29 mouse cellular contexts compared by ENCODE assay signal in the genomic region with DNA sequence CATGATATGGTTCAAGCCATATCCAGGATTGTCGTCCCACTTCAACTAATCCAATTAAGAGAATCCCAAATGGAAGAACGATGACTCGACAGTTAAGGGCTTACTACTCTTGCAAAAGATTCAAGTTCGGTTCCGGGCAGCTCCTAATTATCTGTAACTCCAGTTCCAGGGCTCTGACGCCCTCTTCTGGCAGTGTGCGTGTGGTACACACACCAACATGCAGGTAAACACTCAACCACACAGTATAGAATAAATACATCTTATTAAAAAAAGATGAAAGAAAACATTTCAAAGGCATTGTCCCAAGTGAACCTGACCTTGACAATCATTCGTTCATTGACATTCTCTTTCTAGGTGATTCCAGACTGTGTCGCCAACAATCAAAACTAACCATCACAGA.
DNase-seq lines count a peak whose midpoint lies in the region; ATAC-seq and TF ChIP-seq lines count a peak whose summit lies in the region.
"Had no signal": no experiment of that assay in that cellular context is flagged by ENCODE, and none has a peak within 500 bp of the region (broad histone marks: within the 10 kb centered on the region; RNA-seq: fewer than 3 reads in every experiment).

No protein-coding gene starts in this region.

- 85% methylated on average over 9 of the region's 9 CpGs for WGBS in intestine, postnatal 0 days
- WGBS in intestine, embryonic 16.5 days, result 84% methylated on average over 9 of the region's 9 CpGs
- WGBS in midbrain, postnatal 0 days, result 81% methylated on average over 9 of the region's 9 CpGs
- 82% methylated on average over 9 of the region's 9 CpGs for WGBS in midbrain, embryonic 14.5 days
- 84% methylated on average over 9 of the region's 9 CpGs for WGBS in forebrain, embryonic 16.5 days

- H3K4me2 ChIP-seq in intestine, postnatal 0 days (replicated peaks; ENCODE audit: low read depth), result no peak overlapping the region
- H3K4me2 ChIP-seq in intestine, embryonic 16.5 days (ENCODE audit: low read depth, low read length), result no peak overlapping the region
- H3K4me2 ChIP-seq in midbrain, postnatal 0 days (ENCODE audit: low read depth, low read length, poor library complexity, severe bottlenecking), result no peak overlapping the region
- no peak overlapping the region for H3K4me2 ChIP-seq in midbrain, embryonic 14.5 days (ENCODE audit: low read length)
- no peak overlapping the region for H3K4me2 ChIP-seq in forebrain, embryonic 16.5 days (ENCODE audit: low read length)
- H3K4me2 ChIP-seq: embryonic facial prominence, embryonic 12.5 days; heart, embryonic 11.5 days; hindbrain, embryonic 12.5 days; intestine, embryonic 15.5 days; limb, embryonic 13.5 days; midbrain, embryonic 11.5 days had no signal

- H3K36me3 ChIP-seq in intestine, postnatal 0 days (ENCODE audit: control insufficient read depth, insufficient read depth), result no peaks in the 10 kb centered on the region
- H3K36me3 ChIP-seq in intestine, embryonic 16.5 days (ENCODE audit: control insufficient read depth, insufficient read depth, low read length), result no peaks in the 10 kb centered on the region
- H3K36me3 ChIP-seq in midbrain, postnatal 0 days (ENCODE audit: insufficient read depth, low read length), result no peaks in the 10 kb centered on the region
- no peaks in the 10 kb centered on the region for H3K36me3 ChIP-seq in midbrain, embryonic 14.5 days (ENCODE audit: control insufficient read depth, insufficient read depth, low read length)
- no peaks in the 10 kb centered on the region for H3K36me3 ChIP-seq in ES-E14 (ENCODE audit: control insufficient read depth, insufficient read depth, low read length, poor library complexity, severe bottlenecking)
- H3K36me3 ChIP-seq in forebrain, embryonic 16.5 days (ENCODE audit: control insufficient read depth, insufficient read depth), result no peaks in the 10 kb centered on the region
- H3K36me3 ChIP-seq: embryonic facial prominence, embryonic 12.5 days; hindbrain, embryonic 12.5 days; intestine, embryonic 15.5 days; limb, embryonic 13.5 days had no signal

- no peaks in the 10 kb centered on the region for H3K4me1 ChIP-seq in intestine, postnatal 0 days (replicated peaks; ENCODE audit: control insufficient read depth, insufficient read depth, low read length)
- no peaks in the 10 kb centered on the region for H3K4me1 ChIP-seq in intestine, embryonic 16.5 days (ENCODE audit: control insufficient read depth, insufficient read depth, low read length)
- no peaks in the 10 kb centered on the region for H3K4me1 ChIP-seq in midbrain, postnatal 0 days (ENCODE audit: insufficient read depth, low read length)
- no peaks in the 10 kb centered on the region for H3K4me1 ChIP-seq in midbrain, embryonic 14.5 days (ENCODE audit: control insufficient read depth, insufficient read depth, low read length)
- H3K4me1 ChIP-seq in ES-E14 (ENCODE audit: control insufficient read depth in 2 of 2, insufficient read depth in 2 of 2, low read length in 2 of 2, poor library complexity in 1 of 2), result no peaks in the 10 kb centered on the region
- no peaks in the 10 kb centered on the region for H3K4me1 ChIP-seq in forebrain, embryonic 16.5 days (replicated peaks; ENCODE audit: control insufficient read depth, insufficient read depth, low read length)
- H3K4me1 ChIP-seq: embryonic facial prominence, embryonic 12.5 days; hindbrain, embryonic 12.5 days; intestine, embryonic 15.5 days had no signal

- H3K27me3 ChIP-seq in intestine, postnatal 0 days (replicated peaks; ENCODE audit: control insufficient read depth, insufficient read depth, low read length), result no peaks in the 10 kb centered on the region
- no peaks in the 10 kb centered on the region for H3K27me3 ChIP-seq in intestine, embryonic 16.5 days (replicated peaks; ENCODE audit: control insufficient read depth, insufficient read depth, low read length)
- no peaks in the 10 kb centered on the region for H3K27me3 ChIP-seq in midbrain, postnatal 0 days (ENCODE audit: insufficient read depth, low read length)
- no peaks in the 10 kb centered on the region for H3K27me3 ChIP-seq in midbrain, embryonic 14.5 days (ENCODE audit: control insufficient read depth, insufficient read depth, low read length)
- no peaks in the 10 kb centered on the region for H3K27me3 ChIP-seq in forebrain, embryonic 16.5 days (replicated peaks; ENCODE audit: control insufficient read depth, insufficient read depth, low read length)
- H3K27me3 ChIP-seq: embryonic facial prominence, embryonic 12.5 days; hindbrain, embryonic 12.5 days; intestine, embryonic 15.5 days; limb, embryonic 13.5 days had no signal

- in situ Hi-C loops in ES-E14 (cut with MboI; ENCODE audit: low sequenced_read_pairs in 2 of 2, unreplicated experiment in 2 of 2), result no loop called here

- no peak overlapping the region for H3K4me3 ChIP-seq in intestine, postnatal 0 days (ENCODE audit: low read depth, low read length)
- no peak overlapping the region for H3K4me3 ChIP-seq in intestine, embryonic 16.5 days (ENCODE audit: low read length)
- H3K4me3 ChIP-seq in midbrain, postnatal 0 days (ENCODE audit: low read depth, low read length), result no peak overlapping the region
- no peak overlapping the region for H3K4me3 ChIP-seq in midbrain, embryonic 14.5 days (replicated peaks; ENCODE audit: low read depth, low read length)
- H3K4me3 ChIP-seq in ES-E14 (ENCODE audit: insufficient read depth in 1 of 2, low read depth in 1 of 2, low read length in 2 of 2, poor library complexity in 1 of 2, severe bottlenecking in 1 of 2), result no peak overlapping the region
- H3K4me3 ChIP-seq in forebrain, embryonic 16.5 days (replicated peaks; ENCODE audit: low read length), result no peak overlapping the region
- H3K4me3 ChIP-seq: embryonic facial prominence, embryonic 12.5 days; gastrocnemius, adult 2 months; hindbrain, embryonic 12.5 days; intestine, embryonic 15.5 days; left cerebral cortex, adult 2 months; limb, embryonic 13.5 days had no signal

- DNase-seq in midbrain, postnatal 0 days (ENCODE audit: low spot score), result no peak
- no peak for DNase-seq in midbrain, embryonic 14.5 days
- peak; percentile 21 for DNase-seq in ES-E14 (ENCODE audit: low read depth, low spot score)
- DNase-seq in gastrocnemius, postnatal 10 days, result no peak
- DNase-seq: adrenal gland, postnatal 10 days; cerebellum, adult 11-12 months; cerebellum, adult 9-11 months; embryo, embryonic 11 days; gastrocnemius, adult 2 months; heart, postnatal 36 days; kidney, adult 9 months; kidney, postnatal 10 days; layer of hippocampus, adult 9-11 months; lung, postnatal 36 days; retina, postnatal 1 day; right cerebral cortex, postnatal 14 days; thymus, postnatal 14 days had no signal

- no peak overlapping the region for H3K9ac ChIP-seq in intestine, postnatal 0 days (ENCODE audit: low read depth, low read length)
- no peak overlapping the region for H3K9ac ChIP-seq in intestine, embryonic 16.5 days (ENCODE audit: low read depth, low read length)
- H3K9ac ChIP-seq in midbrain, postnatal 0 days (replicated peaks; ENCODE audit: low read length, poor library complexity, severe bottlenecking), result no peak overlapping the region
- no peak overlapping the region for H3K9ac ChIP-seq in midbrain, embryonic 14.5 days (replicated peaks; ENCODE audit: low read length)
- H3K9ac ChIP-seq in ES-E14 (ENCODE audit: insufficient read depth, low read depth, low read length, poor library complexity, severe bottlenecking), result no peak overlapping the region
- no peak overlapping the region for H3K9ac ChIP-seq in forebrain, embryonic 16.5 days (replicated peaks; ENCODE audit: low read depth, low read length)
- H3K9ac ChIP-seq: embryonic facial prominence, embryonic 12.5 days; hindbrain, embryonic 12.5 days; intestine, embryonic 15.5 days; limb, embryonic 13.5 days had no signal

- ATAC-seq in intestine, postnatal 0 days, result no peak
- ATAC-seq in intestine, embryonic 16.5 days, result no peak
- no peak for ATAC-seq in midbrain, postnatal 0 days (ENCODE audit: low FRiP score)
- ATAC-seq in midbrain, embryonic 14.5 days (ENCODE audit: low FRiP score, low TSS enrichment), result no peak
- ATAC-seq in forebrain, embryonic 16.5 days, result no peak
- ATAC-seq: forebrain, embryonic 14.5 days; hindbrain, postnatal 0 days; intestine, embryonic 15.5 days had no signal

- TF ChIP-seq CTCF in intestine, postnatal 0 days (IDR thresholded peaks at IDR 0.05; ENCODE audit: low read depth), result peak; percentile 10; the same call in 1 of the 2 replicates
- TF ChIP-seq CTCF in midbrain, postnatal 0 days (IDR thresholded peaks at IDR 0.05), result peak; percentile 25

- no peak overlapping the region for H3K27ac ChIP-seq in intestine, postnatal 0 days (ENCODE audit: low read depth, low read length)
- H3K27ac ChIP-seq in intestine, embryonic 16.5 days (ENCODE audit: low read length), result no peak overlapping the region
- H3K27ac ChIP-seq in midbrain, postnatal 0 days (ENCODE audit: low read depth, low read length), result no peak overlapping the region
- H3K27ac ChIP-seq in midbrain, embryonic 14.5 days (replicated peaks; ENCODE audit: low read depth, low read length), result no peak overlapping the region
- no peak overlapping the region for H3K27ac ChIP-seq in ES-E14 (ENCODE audit: insufficient read depth, low read depth, low read length, poor library complexity, severe bottlenecking)
- H3K27ac ChIP-seq in forebrain, embryonic 16.5 days (ENCODE audit: low read length), result no peak overlapping the region
- H3K27ac ChIP-seq: embryonic facial prominence, embryonic 12.5 days; gastrocnemius, adult 2 months; hindbrain, embryonic 12.5 days; hindbrain, postnatal 0 days; intestine, embryonic 15.5 days; left cerebral cortex, adult 2 months; limb, embryonic 13.5 days had no signal

- no peaks in the 10 kb centered on the region for H3K9me3 ChIP-seq in intestine, postnatal 0 days (ENCODE audit: control insufficient read depth)
- H3K9me3 ChIP-seq in intestine, embryonic 16.5 days (ENCODE audit: control insufficient read depth, low read length), result no peaks in the 10 kb centered on the region
- H3K9me3 ChIP-seq in midbrain, postnatal 0 days (ENCODE audit: low read length), result no peaks in the 10 kb centered on the region
- no peaks in the 10 kb centered on the region for H3K9me3 ChIP-seq in midbrain, embryonic 14.5 days (ENCODE audit: control insufficient read depth, low read length)
- H3K9me3 ChIP-seq in ES-E14 (ENCODE audit: control insufficient read depth, insufficient read depth, low read depth, low read length), result no peaks in the 10 kb centered on the region
- no peaks in the 10 kb centered on the region for H3K9me3 ChIP-seq in forebrain, embryonic 16.5 days (ENCODE audit: control insufficient read depth, low read length)
- H3K9me3 ChIP-seq: embryonic facial prominence, embryonic 12.5 days; hindbrain, embryonic 12.5 days; intestine, embryonic 15.5 days; limb, embryonic 13.5 days had no signal

TF ChIP-seq in ES-E14, 5 proteins besides CTCF, POLR2A, EP300 and RAD21:
- TF ChIP-seq MAFK (IDR thresholded peaks at IDR 0.05; ENCODE audit: insufficient read depth, low read depth, low read length) (no peak), ZC3H11A (IDR thresholded peaks at IDR 0.05; ENCODE audit: borderline replicate concordance, low read depth, low read length) (peak; percentile 76)
